ENCODE assay signal across 27 mouse cellular contexts in genomic region chr11:48913611-48914010, GRCm38 (mm10). TPM values are rescaled to one million over a fixed set of nuclear protein-coding genes. Genes with fewer than 3 reads are reported as not detected.
"Had no signal": no experiment of that assay in that cellular context is flagged by ENCODE, and none has a peak within 500 bp of the region (broad histone marks: within the 10 kb centered on the region; RNA-seq: fewer than 3 reads in every experiment).

No protein-coding gene starts in this region.

- H3K9ac ChIP-seq: limb, embryonic 12.5 days; limb, embryonic 15.5 days; liver, embryonic 14.5 days; liver, postnatal 0 days; lung, embryonic 14.5 days; neural tube, embryonic 12.5 days; neural tube, embryonic 15.5 days had no signal

- H3K4me1 ChIP-seq: limb, embryonic 12.5 days; limb, embryonic 15.5 days; neural tube, embryonic 12.5 days; neural tube, embryonic 15.5 days had no signal

- H3K27me3 ChIP-seq: limb, embryonic 12.5 days; limb, embryonic 15.5 days; neural tube, embryonic 12.5 days; neural tube, embryonic 15.5 days had no signal

- H3K27ac ChIP-seq: kidney, postnatal 0 days; left cerebral cortex, adult 2 months; limb, embryonic 12.5 days; limb, embryonic 15.5 days; liver, embryonic 14.5 days; macrophage; neural tube, embryonic 12.5 days; neural tube, embryonic 15.5 days; stomach, postnatal 0 days had no signal

- ATAC-seq: intestine, postnatal 0 days; liver, postnatal 0 days; lung, postnatal 0 days had no signal

- H3K4me2 ChIP-seq: limb, embryonic 12.5 days; limb, embryonic 15.5 days; liver, embryonic 11.5 days; lung, embryonic 14.5 days; midbrain, embryonic 11.5 days; neural tube, embryonic 12.5 days; neural tube, embryonic 15.5 days had no signal

- H3K9me3 ChIP-seq: limb, embryonic 12.5 days; limb, embryonic 15.5 days; neural tube, embryonic 12.5 days; neural tube, embryonic 15.5 days had no signal

- H3K36me3 ChIP-seq: limb, embryonic 12.5 days; limb, embryonic 15.5 days; neural tube, embryonic 12.5 days; neural tube, embryonic 15.5 days had no signal

- DNase-seq: kidney, adult 2 months; kidney, postnatal 25 days; layer of hippocampus, postnatal 36 days; left cerebral cortex, postnatal 4 days; liver, postnatal 0 days; lung, embryonic 14.5 days; midbrain, embryonic 14.5 days; retina, postnatal 1 day; right cerebral cortex, postnatal 25 days; spleen, adult 18-20 months; thymus, adult 2 months; thymus, postnatal 14 days; thymus, postnatal 4 days had no signal

- H3K4me3 ChIP-seq: left cerebral cortex, adult 2 months; limb, embryonic 12.5 days; limb, embryonic 15.5 days; neural tube, embryonic 12.5 days; neural tube, embryonic 15.5 days had no signal

RNA-seq across cellular contexts. Expression of gene Gm5431, which starts 11.6 kb away (rescaled TPM):
- total RNA-seq: megakaryocyte-erythroid progenitor cell, adult 5-6 weeks had no signal
